ENCODE assay signal across 11 mouse cellular contexts in the genomic region with DNA sequence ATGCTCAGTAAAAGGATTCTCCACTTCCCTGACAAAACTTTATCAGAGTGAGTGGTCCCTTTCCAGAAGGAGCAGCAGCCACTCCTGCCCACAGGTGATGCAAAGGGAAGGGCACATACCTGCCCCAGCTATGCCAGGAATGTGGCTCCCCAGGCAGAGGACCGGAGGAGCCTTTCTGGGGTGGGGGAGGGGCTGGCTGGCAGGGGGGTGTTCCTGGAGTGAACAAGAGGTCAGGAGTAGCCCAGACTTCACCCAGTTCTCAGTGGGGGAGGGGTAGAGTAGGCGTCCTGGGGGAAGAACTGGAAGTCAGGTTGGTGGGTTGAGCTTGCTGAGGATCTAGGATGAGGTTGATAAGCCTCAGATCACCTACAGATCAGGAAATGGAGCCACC. TPM values are rescaled to one million over a fixed set of nuclear protein-coding genes. Genes with fewer than 3 reads are reported as not detected.
DNase-seq lines count a peak whose midpoint lies in the region; ATAC-seq and TF ChIP-seq lines count a peak whose summit lies in the region.
"Had no signal": no experiment of that assay in that cellular context is flagged by ENCODE, and none has a peak within 500 bp of the region (broad histone marks: within the 10 kb centered on the region; RNA-seq: fewer than 3 reads in every experiment).

No protein-coding gene starts in this region.

- H3K9me3 ChIP-seq in intestine, embryonic 15.5 days = no peaks in the 10 kb centered on the region
- no peaks in the 10 kb centered on the region for H3K9me3 ChIP-seq in limb, embryonic 13.5 days
- no peaks in the 10 kb centered on the region for H3K9me3 ChIP-seq in stomach, embryonic 14.5 days (ENCODE audit: control insufficient read depth, low read depth, low read length)

- H3K4me1 ChIP-seq in intestine, embryonic 15.5 days (replicated peaks) = peaks cover 61% of the 10 kb centered on the region
- peaks cover 71% of the 10 kb centered on the region for H3K4me1 ChIP-seq in limb, embryonic 13.5 days
- peaks cover 49% of the 10 kb centered on the region for H3K4me1 ChIP-seq in stomach, embryonic 14.5 days (ENCODE audit: control insufficient read depth, insufficient read depth, low read length)

- H3K9ac ChIP-seq in intestine, embryonic 15.5 days = no peak overlapping the region; the same call in 1 of the 2 replicates
- H3K9ac ChIP-seq in limb, embryonic 13.5 days = no peak overlapping the region
- no peak overlapping the region for H3K9ac ChIP-seq in stomach, embryonic 14.5 days (replicated peaks; ENCODE audit: low read depth, low read length)

- 26% methylated on average over 2 of the region's 2 CpGs for WGBS in intestine, embryonic 15.5 days
- WGBS in limb, embryonic 13.5 days = 23% methylated on average over 2 of the region's 2 CpGs
- 21% methylated on average over 2 of the region's 2 CpGs for WGBS in stomach, embryonic 14.5 days

- no peak overlapping the region for H3K4me3 ChIP-seq in layer of hippocampus, adult 2 months
- H3K4me3 ChIP-seq in intestine, embryonic 15.5 days (replicated peaks) = no peak overlapping the region
- no peak overlapping the region for H3K4me3 ChIP-seq in limb, embryonic 13.5 days
- no peak overlapping the region for H3K4me3 ChIP-seq in stomach, embryonic 14.5 days (ENCODE audit: low read depth, low read length)
- H3K4me3 ChIP-seq in gastrocnemius, adult 2 months = no peak overlapping the region

- peak overlapping the region; percentile 91; the same call in 1 of the 2 replicates for H3K4me2 ChIP-seq in intestine, embryonic 15.5 days (replicated peaks)
- H3K4me2 ChIP-seq in limb, embryonic 13.5 days (replicated peaks) = peak overlapping the region; percentile 35
- H3K4me2 ChIP-seq in stomach, embryonic 14.5 days (replicated peaks; ENCODE audit: low read depth, low read length) = 0 out of 2 replicates have a peak overlapping the region, but pooled peaks have one; percentile 10

- DNase-seq in layer of hippocampus, adult 2 months (ENCODE audit: low spot score in 2 of 2) = no peak
- no peak for DNase-seq in layer of hippocampus, adult 11-12 months (ENCODE audit: low spot score)
- no peak for DNase-seq in gastrocnemius, adult 2 months
- DNase-seq in right cerebral cortex, postnatal 36 days (ENCODE audit: low spot score in 2 of 2) = no peak
- DNase-seq in adrenal gland, adult 2 months = no peak
- DNase-seq: cerebellum, adult 11 months; layer of hippocampus, adult 9-11 months had no signal

- intact Hi-C loops in gastrocnemius, adult 2 months (cut with DNase I) = no loop called here

- no peaks in the 10 kb centered on the region for H3K27me3 ChIP-seq in intestine, embryonic 15.5 days (replicated peaks)
- no peaks in the 10 kb centered on the region for H3K27me3 ChIP-seq in limb, embryonic 13.5 days
- H3K27me3 ChIP-seq in stomach, embryonic 14.5 days (ENCODE audit: control insufficient read depth, insufficient read depth, low read length) = no peaks in the 10 kb centered on the region
- H3K27me3 ChIP-seq: Patski had no signal

- ATAC-seq in intestine, embryonic 15.5 days = no peak
- no peak for ATAC-seq in limb, embryonic 13.5 days (ENCODE audit: low FRiP score, low read depth)
- no peak for ATAC-seq in stomach, embryonic 14.5 days (ENCODE audit: insufficient number of reproducible peaks, insufficient read depth, low FRiP score, low read depth)
- ATAC-seq: Patski had no signal

- H3K36me3 ChIP-seq in intestine, embryonic 15.5 days = 0 out of 2 replicates have a peak, but pooled peaks cover 7% of the 10 kb centered on the region
- peaks cover 65% of the 10 kb centered on the region for H3K36me3 ChIP-seq in limb, embryonic 13.5 days
- H3K36me3 ChIP-seq in stomach, embryonic 14.5 days (ENCODE audit: control insufficient read depth, insufficient read depth, low read length) = peaks cover 31% of the 10 kb centered on the region

- H3K27ac ChIP-seq in layer of hippocampus, adult 2 months = peak overlapping the region; percentile 8; the same call in 1 of the 2 replicates
- H3K27ac ChIP-seq in intestine, embryonic 15.5 days = peak overlapping the region; percentile 74
- H3K27ac ChIP-seq in limb, embryonic 13.5 days = no peak overlapping the region; the same call in 1 of the 2 replicates
- H3K27ac ChIP-seq in stomach, embryonic 14.5 days (ENCODE audit: low read length) = peak overlapping the region; percentile 74; the same call in 1 of the 2 replicates
- H3K27ac ChIP-seq in gastrocnemius, adult 2 months = no peak overlapping the region

- TF ChIP-seq CTCF in layer of hippocampus, adult 2 months (conservative IDR thresholded peaks at IDR 0.05) = no peak
- TF ChIP-seq CTCF in gastrocnemius, adult 2 months (IDR thresholded peaks at IDR 0.05) = no peak

RNA-seq across cellular contexts. Expression of gene Agrn, which starts 4.1 kb away (rescaled TPM):
- total RNA-seq in layer of hippocampus, adult 2 months (2021) = 100 to 1,000 TPM; 146 to 148 TPM
- polyA plus RNA-seq in intestine, embryonic 15.5 days (2015; fragmentation: Nextera tagmentation; extraction: Ambion mirVana) = 52.1 and 56.5 TPM in 2 replicates
- 69.5 and 73.9 TPM in 2 replicates for polyA plus RNA-seq in limb, embryonic 13.5 days (2015; fragmentation: Nextera tagmentation; extraction: Ambion mirVana)
- 83.0 and 84.1 TPM in 2 replicates for polyA plus RNA-seq in stomach, embryonic 14.5 days (2014; fragmentation: Nextera tagmentation; extraction: Ambion mirVana)
- total RNA-seq in gastrocnemius, adult 2 months (2021) = 1 to 10 TPM; 6.9 to 8.0 TPM
- 10 to 100 TPM; 23.2 to 34.1 TPM for total RNA-seq in adrenal gland, adult 2 months (2021)
- polyA plus RNA-seq in adrenal gland, adult 2 months (2012; rRNA removed) = 39.3 and 46.4 TPM in 2 replicates

RNA-seq across cellular contexts. Expression of gene Isg15, which starts 7.4 kb away (rescaled TPM):
- 1 to 10 TPM in 1 of 2 experiments, under 1 TPM in 1; 0.87 to 1.3 TPM for total RNA-seq in layer of hippocampus, adult 2 months (2021)
- polyA plus RNA-seq in intestine, embryonic 15.5 days (2015; fragmentation: Nextera tagmentation; extraction: Ambion mirVana) = 1.8 and 2.0 TPM in 2 replicates
- 1.5 and 2.4 TPM in 2 replicates for polyA plus RNA-seq in limb, embryonic 13.5 days (2015; fragmentation: Nextera tagmentation; extraction: Ambion mirVana)
- 0.48 and 1.3 TPM in 2 replicates for polyA plus RNA-seq in stomach, embryonic 14.5 days (2014; fragmentation: Nextera tagmentation; extraction: Ambion mirVana)
- total RNA-seq in gastrocnemius, adult 2 months (2021) = 1 to 10 TPM in 1 of 2 experiments, not detected in 1; 1.1 TPM
- total RNA-seq in adrenal gland, adult 2 months (2021) = 1 to 10 TPM; 4.3 to 5.4 TPM
- polyA plus RNA-seq in adrenal gland, adult 2 months (2012; rRNA removed) = 9.1 and 12.1 TPM in 2 replicates

RNA-seq across cellular contexts. Expression of gene AW011738, which starts 9.9 kb away (rescaled TPM):
- 1 to 10 TPM; 5.6 to 7.1 TPM for total RNA-seq in layer of hippocampus, adult 2 months (2021)
- 2.1 and 2.2 TPM in 2 replicates for polyA plus RNA-seq in intestine, embryonic 15.5 days (2015; fragmentation: Nextera tagmentation; extraction: Ambion mirVana)
- polyA plus RNA-seq in limb, embryonic 13.5 days (2015; fragmentation: Nextera tagmentation; extraction: Ambion mirVana) = 2.0 and 2.3 TPM in 2 replicates
- polyA plus RNA-seq in stomach, embryonic 14.5 days (2014; fragmentation: Nextera tagmentation; extraction: Ambion mirVana) = 0.41 and 0.82 TPM in 2 replicates
- 1 to 10 TPM; 4.2 to 4.4 TPM for total RNA-seq in gastrocnemius, adult 2 months (2021)
- total RNA-seq in adrenal gland, adult 2 months (2021) = 1 to 10 TPM; 2.7 to 7.2 TPM
- polyA plus RNA-seq in adrenal gland, adult 2 months (2012; rRNA removed) = 1.7 and 2.6 TPM in 2 replicates

RNA-seq across cellular contexts. Expression of gene Perm1, which starts 22.5 kb away (rescaled TPM):
- under 1 TPM; 0.26 to 0.44 TPM for total RNA-seq in layer of hippocampus, adult 2 months (2021)
- 0.40 and 0.51 TPM in 2 replicates for polyA plus RNA-seq in intestine, embryonic 15.5 days (2015; fragmentation: Nextera tagmentation; extraction: Ambion mirVana)
- 0.59 and 0.66 TPM in 2 replicates for polyA plus RNA-seq in limb, embryonic 13.5 days (2015; fragmentation: Nextera tagmentation; extraction: Ambion mirVana)
- polyA plus RNA-seq in stomach, embryonic 14.5 days (2014; fragmentation: Nextera tagmentation; extraction: Ambion mirVana) = 0.55 and 1.3 TPM in 2 replicates
- total RNA-seq in gastrocnemius, adult 2 months (2021) = 100 to 1,000 TPM; 142 to 265 TPM
- 10 to 100 TPM in 1 of 2 experiments, 1 to 10 TPM in 1; 3.9 to 10.2 TPM for total RNA-seq in adrenal gland, adult 2 months (2021)
- polyA plus RNA-seq in adrenal gland, adult 2 months (2012; rRNA removed) = 2.4 and 2.6 TPM in 2 replicates

RNA-seq across cellular contexts. Expression of gene Plekhn1, which starts 41.5 kb away (rescaled TPM):
- 10 to 100 TPM; 41.4 to 43.1 TPM for total RNA-seq in layer of hippocampus, adult 2 months (2021)
- polyA plus RNA-seq in intestine, embryonic 15.5 days (2015; fragmentation: Nextera tagmentation; extraction: Ambion mirVana) = 12.6 and 14.8 TPM in 2 replicates
- 24.6 and 24.9 TPM in 2 replicates for polyA plus RNA-seq in limb, embryonic 13.5 days (2015; fragmentation: Nextera tagmentation; extraction: Ambion mirVana)
- 21.2 and 22.8 TPM in 2 replicates for polyA plus RNA-seq in stomach, embryonic 14.5 days (2014; fragmentation: Nextera tagmentation; extraction: Ambion mirVana)
- total RNA-seq in gastrocnemius, adult 2 months (2021) = 1 to 10 TPM; 5.8 to 7.6 TPM
- total RNA-seq in adrenal gland, adult 2 months (2021) = 10 to 100 TPM; 18.7 to 23.9 TPM
- 62.2 and 69.6 TPM in 2 replicates for polyA plus RNA-seq in adrenal gland, adult 2 months (2012; rRNA removed)

Comparison
In these comparisons a context has a peak if more than half of its experiments do, and no peak if none do; other contexts are left out.
1. H3K27ac ChIP-seq: peak in layer of hippocampus, adult 2 months (single experiment), intestine, embryonic 15.5 days (single experiment) and stomach, embryonic 14.5 days (single experiment); none in limb, embryonic 13.5 days (single experiment) and gastrocnemius, adult 2 months (single experiment).
2. H3K4me2 ChIP-seq: peak in every context shown above with its lines; median percentile 91 in intestine, embryonic 15.5 days; 35 in limb, embryonic 13.5 days; 10 in stomach, embryonic 14.5 days.